Mouse (Mus musculus) midbrain, embryonic 13.5 days (tissue): ENCODE results near the gene Bdkrb1. TPM values are rescaled to one million over a fixed set of nuclear protein-coding genes. Genes with fewer than 3 reads are reported as not detected.

ENCODE experiments used
- ATAC-seq: fragments of 200-750 bp; cut with Nextera tagmentation; 2 replicates; pipeline ENCODE4 v1.8.0; 2017; ENCODE audit warnings: mild to moderate bottlenecking, moderate TSS enrichment, moderate library complexity
- H3K27ac ChIP-seq: fragments of 300-500 bp; sonication (generic); 2 replicates; pipeline ENCODE4 v1.5.1; 2015; ENCODE audit warnings: inconsistent platforms, mild to moderate bottlenecking, moderate library complexity
- H3K27me3 ChIP-seq: fragments of 300-500 bp; sonication (generic); 2 replicates; pipeline ENCODE4 v1.6.1; 2015; ENCODE audit warnings: mild to moderate bottlenecking, inconsistent platforms
- H3K36me3 ChIP-seq: fragments of 300-500 bp; sonication (generic); 2 replicates; pipeline ENCODE4 v1.6.1; 2015; ENCODE audit warnings: mild to moderate bottlenecking, inconsistent platforms
- H3K4me1 ChIP-seq: fragments of 300-500 bp; sonication (generic); replicated peaks from 2 replicates; pipeline ENCODE4 v1.6.1; 2015; ENCODE audit warnings: inconsistent platforms
- H3K4me2 ChIP-seq: fragments of 300-500 bp; sonication (generic); replicated peaks from 2 replicates; pipeline ENCODE4 v1.6.1; 2015; ENCODE audit warnings: moderate library complexity, mild to moderate bottlenecking, inconsistent platforms
- H3K4me3 ChIP-seq: fragments of 300-500 bp; sonication (generic); replicated peaks from 2 replicates; pipeline ENCODE4 v1.5.1; 2015; ENCODE audit warnings: mild to moderate bottlenecking, inconsistent platforms
- H3K9ac ChIP-seq: fragments of 300-500 bp; sonication (generic); replicated peaks from 2 replicates; pipeline ENCODE4 v1.6.1; 2015; ENCODE audit warnings: mild to moderate bottlenecking, inconsistent platforms
- H3K9me3 ChIP-seq: fragments of 300-500 bp; sonication (generic); 2 replicates; pipeline ENCODE4 v1.6.1; 2016; ENCODE audit warnings: mild to moderate bottlenecking, inconsistent platforms
- WGBS: fragments of 180-500 bp; shearing (Covaris S2); methylation state at CpG from one replicate; pipeline ENCODE4 v1.1.7; 2015; 5-methylcytosine and 5-hydroxymethylcytosine counted together
- polyA plus RNA-seq: library from polyadenylated mRNA; unstranded; fragments of >200 nt; fragmentation: Nextera tagmentation; extraction: Ambion mirVana; gene quantifications from 2 replicates; pipeline ENCODE4 v1.2.1, GENCODE M21; 2015

The Bdkrb1 gene
- 0.12 TPM in 1 of 2 replicates, not detected in the other for polyA plus RNA-seq

GRCm38 (mm10) chr12:105602581-105603210 is at the start of gene Bdkrb1:
Gene Bdkrb1 (plus strand): TSS chr12:105603085.
- Histone ChIP-seq H3K4me3 (no peak within 1 kb of the TSS), H3K27me3 (peaks cover 7% of the 10 kb centered on the region; the same call in 1 of the 2 replicates), H3K27ac (no peak within 1 kb of the TSS), H3K4me1 (peaks cover 25% of the 10 kb centered on the region), H3K4me2 (no peak within 1 kb of the TSS), H3K9me3 (no peaks in the 10 kb centered on the region), H3K36me3 (no peaks in the 10 kb centered on the region), H3K9ac (no peak within 1 kb of the TSS)
- 90% methylated on average over 11 of the region's 11 CpGs for WGBS
- ATAC-seq = no peak

DNA sequence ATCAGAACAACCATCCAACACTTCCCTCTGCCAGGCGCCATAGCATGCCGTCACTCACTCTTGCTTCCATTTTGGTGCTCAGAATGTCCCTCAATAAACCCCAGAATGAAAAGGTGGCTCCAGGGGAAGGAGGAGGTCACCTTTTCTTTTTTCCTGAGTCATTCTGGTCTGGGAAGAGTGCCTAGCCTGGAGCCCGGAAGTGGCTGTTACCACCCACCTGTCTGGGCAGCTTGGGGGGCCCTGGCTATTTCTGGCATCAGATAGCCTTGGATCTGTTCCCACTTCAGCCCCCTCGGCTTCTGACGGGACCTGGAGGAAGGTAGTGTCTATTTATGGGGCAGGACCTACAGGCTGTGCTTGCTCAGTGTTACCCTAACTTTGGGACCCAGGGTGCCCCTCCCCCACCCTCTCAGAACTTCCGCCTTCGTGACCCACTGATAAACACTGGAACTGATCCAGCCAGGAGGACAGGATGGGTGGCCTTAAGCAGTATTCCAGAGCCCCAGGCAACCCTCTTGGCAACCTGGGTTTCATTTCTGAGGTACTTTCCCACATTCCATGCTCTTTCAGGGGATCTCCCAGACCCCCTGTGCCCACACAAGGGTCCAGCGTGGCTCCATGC is 48.6 kb upstream of the Bdkrb1 start:
- H3K4me2 ChIP-seq = no peak overlapping the region
- no peaks in the 10 kb centered on the region for H3K27me3 ChIP-seq
- no peak overlapping the region for H3K27ac ChIP-seq
- 87% methylated on average over 8 of the region's 8 CpGs for WGBS
- H3K9ac ChIP-seq = no peak overlapping the region
- no peaks in the 10 kb centered on the region for H3K36me3 ChIP-seq
- H3K4me1 ChIP-seq = 0 out of 2 replicates have a peak, but pooled peaks cover 5% of the 10 kb centered on the region
- H3K4me3 ChIP-seq = no peak overlapping the region
- ATAC-seq = no peak
- H3K9me3 ChIP-seq = no peaks in the 10 kb centered on the region

GRCm38 (mm10) chr12:105555172-105555571 is 47.7 kb upstream of the Bdkrb1 start:
- Histone ChIP-seq H3K27ac (no peak overlapping the region), H3K9ac (no peak overlapping the region), H3K27me3 (no peaks in the 10 kb centered on the region), H3K4me1 (0 out of 2 replicates have a peak, but pooled peaks cover 5% of the 10 kb centered on the region), H3K9me3 (no peaks in the 10 kb centered on the region), H3K4me2 (no peak overlapping the region), H3K36me3 (no peaks in the 10 kb centered on the region), H3K4me3 (no peak overlapping the region)
- ATAC-seq = no peak
- WGBS = 83% methylated on average over 5 of the region's 5 CpGs

DNA sequence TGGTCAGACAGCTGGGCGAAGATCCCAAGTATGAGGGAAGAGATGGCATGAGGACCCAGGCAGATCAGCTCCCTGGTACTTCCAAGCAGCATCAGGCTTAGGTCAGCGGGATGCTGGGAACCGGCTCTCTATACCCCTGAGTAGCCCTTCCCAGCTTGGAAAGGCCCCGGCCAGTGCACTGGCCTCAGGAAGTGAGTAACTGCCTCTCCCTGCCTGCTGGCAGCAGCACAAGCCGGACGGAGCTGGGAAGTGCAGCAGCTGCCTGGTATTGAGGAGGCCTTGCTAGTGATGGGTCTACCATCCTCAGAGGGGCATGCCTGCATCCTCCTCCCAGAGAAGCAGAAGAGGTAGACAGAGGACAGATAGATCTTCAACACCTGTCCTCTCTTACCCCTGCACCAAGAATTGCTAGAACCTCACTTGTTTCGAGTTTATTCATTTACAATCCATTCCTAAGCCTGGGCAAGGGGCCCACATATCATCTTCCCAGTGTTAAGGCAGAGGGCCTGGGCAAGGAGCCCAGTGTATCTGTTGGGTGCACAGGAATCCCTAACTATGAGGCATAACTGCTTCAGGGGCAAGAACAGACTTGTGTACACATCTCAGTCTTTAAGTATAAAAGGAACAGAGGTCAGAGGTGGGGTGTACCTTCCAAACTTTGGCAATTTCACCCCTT is 45.5 kb upstream of the Bdkrb1 start:
- WGBS = 79% methylated on average over 7 of the region's 7 CpGs
- H3K27ac ChIP-seq = no peak overlapping the region
- H3K27me3 ChIP-seq = peaks cover 21% of the 10 kb centered on the region
- H3K4me1 ChIP-seq = peaks cover 9% of the 10 kb centered on the region; the same call in 1 of the 2 replicates
- H3K4me3 ChIP-seq = no peak overlapping the region
- no peak overlapping the region for H3K4me2 ChIP-seq
- H3K36me3 ChIP-seq = no peaks in the 10 kb centered on the region
- H3K9ac ChIP-seq = no peak overlapping the region
- H3K9me3 ChIP-seq = no peaks in the 10 kb centered on the region
- ATAC-seq = no peak

DNA sequence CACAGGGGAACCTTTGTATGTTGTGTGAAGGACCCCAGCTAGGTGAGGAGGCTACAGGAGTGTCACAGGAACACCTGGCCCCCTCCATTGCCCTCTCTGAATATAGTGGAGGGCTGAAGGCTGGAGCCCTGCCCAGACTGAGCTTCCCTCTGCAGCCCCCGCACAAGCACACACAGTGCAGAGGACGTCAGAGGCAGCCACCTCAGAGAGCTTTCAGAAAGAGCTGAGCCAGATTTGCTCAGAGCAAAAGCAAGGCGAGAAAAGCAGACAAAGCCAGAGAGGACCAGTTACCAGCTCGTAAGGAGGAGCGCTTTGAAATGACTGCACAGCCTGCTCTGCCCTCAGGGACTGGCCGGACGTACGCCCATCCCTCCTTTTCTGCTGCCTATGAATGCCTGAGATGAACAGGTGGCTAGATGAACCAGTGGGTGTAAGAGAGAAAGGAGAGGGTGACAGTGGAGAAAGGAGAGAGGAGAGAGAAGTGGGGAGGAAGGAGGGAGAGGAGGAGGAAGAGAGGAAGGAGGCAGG is 41.8 kb upstream of the Bdkrb1 start:
- H3K27ac ChIP-seq = no peak overlapping the region
- no peaks in the 10 kb centered on the region for H3K36me3 ChIP-seq
- peaks cover 49% of the 10 kb centered on the region for H3K27me3 ChIP-seq
- H3K4me1 ChIP-seq = peaks cover 27% of the 10 kb centered on the region
- H3K4me3 ChIP-seq = no peak overlapping the region
- H3K9ac ChIP-seq = no peak overlapping the region
- H3K9me3 ChIP-seq = no peaks in the 10 kb centered on the region
- WGBS = 56% methylated on average over 8 of the region's 8 CpGs
- H3K4me2 ChIP-seq = no peak overlapping the region
- ATAC-seq = no peak

DNA sequence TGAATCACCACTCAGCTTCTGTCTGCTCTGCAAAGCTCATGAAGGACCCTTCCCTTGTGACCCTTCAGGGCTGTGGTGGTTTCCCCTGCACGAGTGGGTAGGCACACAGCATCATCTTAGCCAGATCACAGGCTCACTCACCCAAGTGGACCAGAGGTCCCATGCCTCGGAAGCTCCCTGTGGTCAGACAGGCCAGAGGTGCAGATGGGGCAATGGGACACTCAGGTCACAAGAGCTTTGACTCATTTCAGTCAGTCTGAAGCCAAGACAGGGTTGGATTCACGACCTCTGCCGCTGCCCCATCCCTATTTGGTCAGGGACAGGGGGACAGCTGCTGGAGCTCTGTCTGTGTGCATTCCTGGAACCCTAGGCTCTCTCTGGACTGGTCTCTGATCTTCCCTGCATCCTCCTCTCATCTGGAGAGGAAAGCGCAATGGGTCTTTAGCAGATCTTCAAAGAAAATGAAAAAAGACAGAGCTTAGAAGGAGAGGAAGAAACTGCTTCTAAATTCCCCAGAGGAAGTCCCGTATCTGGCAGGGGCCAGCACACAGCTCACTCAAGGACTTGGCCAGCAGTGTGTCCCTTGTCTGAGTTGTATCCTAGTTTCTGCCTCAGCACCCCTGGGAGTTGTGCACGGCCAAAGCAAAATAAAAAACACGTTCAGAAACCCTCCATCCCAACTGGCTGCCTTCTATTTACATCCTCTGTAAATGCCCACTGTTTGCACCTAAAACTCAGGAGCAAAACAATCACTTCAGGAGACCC is 40.6 kb upstream of the Bdkrb1 start:
- H3K4me3 ChIP-seq = peak overlapping the region; percentile 35
- H3K4me2 ChIP-seq = peak overlapping the region; percentile 65
- no peaks in the 10 kb centered on the region for H3K9me3 ChIP-seq
- H3K27ac ChIP-seq = no peak overlapping the region
- WGBS = 33% methylated on average over 8 of the region's 8 CpGs
- ATAC-seq = no peak
- no peaks in the 10 kb centered on the region for H3K36me3 ChIP-seq
- peaks cover 49% of the 10 kb centered on the region for H3K27me3 ChIP-seq
- no peak overlapping the region for H3K9ac ChIP-seq
- peaks cover 23% of the 10 kb centered on the region for H3K4me1 ChIP-seq

- H3K4me1 ChIP-seq = peaks cover 23% of the 10 kb centered on the region
- H3K36me3 ChIP-seq = no peaks in the 10 kb centered on the region
- no peak within 1 kb of the TSS for H3K27ac ChIP-seq
- H3K9ac ChIP-seq = peak within 1 kb of the TSS; percentile 39
- 2% methylated on average over 25 of the region's 25 CpGs for WGBS
- H3K27me3 ChIP-seq = peaks cover 49% of the 10 kb centered on the region
- H3K4me2 ChIP-seq = peak within 1 kb of the TSS; percentile 65
- peak within 1 kb of the TSS; percentile 35 for H3K4me3 ChIP-seq
- H3K9me3 ChIP-seq = no peaks in the 10 kb centered on the region
- ATAC-seq = peak; percentile 69
Measured at GRCm38 (mm10) chr12:105562936-105563680, 39.8 kb upstream of the Bdkrb1 start, which contains the start of gene Bdkrb2. Gene Bdkrb2 (plus strand): TSS chr12:105563226.

DNA sequence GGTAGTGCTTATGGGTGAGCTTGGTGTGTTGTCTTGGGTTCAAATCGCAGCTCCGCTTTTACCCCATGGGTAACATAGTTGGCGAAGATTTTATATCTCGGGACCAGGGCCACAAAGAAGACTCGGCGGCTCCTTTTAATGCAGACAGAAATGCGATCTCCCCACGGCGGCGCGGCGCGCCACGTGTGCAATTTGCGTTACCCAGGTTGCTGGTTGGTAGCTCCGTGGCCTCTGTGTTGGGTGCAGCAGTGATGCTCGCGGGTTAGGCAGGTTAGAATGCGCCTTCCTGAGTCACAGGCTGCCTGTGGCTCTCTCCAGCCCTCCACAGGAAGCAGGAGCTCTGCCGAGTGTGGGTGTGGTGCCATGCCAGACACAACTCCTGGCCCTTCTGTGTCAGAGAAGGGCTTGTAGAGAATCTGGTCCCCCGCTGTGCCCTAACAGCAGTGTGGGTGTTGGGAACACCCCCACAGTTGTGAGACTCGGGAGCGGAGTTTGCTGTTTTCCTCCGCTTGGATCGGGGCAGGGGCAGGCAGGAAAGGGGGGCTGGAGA is 39.1 kb upstream of the Bdkrb1 start:
- ATAC-seq = no peak
- Histone ChIP-seq H3K4me2 (peak overlapping the region; percentile 65), H3K27me3 (peaks cover 49% of the 10 kb centered on the region), H3K4me1 (peaks cover 23% of the 10 kb centered on the region), H3K9ac (peak overlapping the region; percentile 39; the same call in 1 of the 2 replicates), H3K9me3 (no peaks in the 10 kb centered on the region), H3K27ac (no peak overlapping the region), H3K36me3 (no peaks in the 10 kb centered on the region), H3K4me3 (peak overlapping the region; percentile 35)
- 9% methylated on average over 25 of the region's 25 CpGs for WGBS

- no peak overlapping the region for H3K27ac ChIP-seq
- H3K4me1 ChIP-seq = peaks cover 23% of the 10 kb centered on the region
- peaks cover 49% of the 10 kb centered on the region for H3K27me3 ChIP-seq
- no peaks in the 10 kb centered on the region for H3K36me3 ChIP-seq
- ATAC-seq = no peak
- WGBS = 80% methylated on average over 5 of the region's 5 CpGs
- H3K4me2 ChIP-seq = no peak overlapping the region
- H3K9ac ChIP-seq = no peak overlapping the region
- no peaks in the 10 kb centered on the region for H3K9me3 ChIP-seq
- H3K4me3 ChIP-seq = no peak overlapping the region
Measured at GRCm38 (mm10) chr12:105565221-105565620, 37.7 kb upstream of the Bdkrb1 start.

DNA sequence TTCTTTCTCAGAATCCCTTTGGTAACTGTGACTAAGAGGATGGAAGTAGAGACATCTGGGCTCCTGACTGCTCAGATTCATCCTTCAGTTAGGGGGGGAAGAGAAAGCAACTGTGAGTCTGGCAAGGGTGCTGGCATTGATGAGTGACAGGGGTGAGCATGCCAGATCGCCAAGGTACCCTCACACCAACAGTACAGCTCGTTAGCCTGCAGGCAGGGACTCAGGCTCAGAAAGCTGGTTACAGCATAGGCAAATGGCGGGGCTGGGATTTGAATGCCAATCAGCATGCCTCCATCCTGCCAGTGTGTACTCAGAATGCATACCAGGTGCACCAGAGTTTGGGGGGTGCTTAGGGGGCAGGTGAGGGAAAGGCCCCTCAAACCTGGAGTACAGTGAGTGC is 31.0 kb upstream of the Bdkrb1 start:
- Histone ChIP-seq H3K36me3 (no peaks in the 10 kb centered on the region), H3K9ac (no peak overlapping the region), H3K27ac (no peak overlapping the region), H3K9me3 (no peaks in the 10 kb centered on the region), H3K4me1 (no peaks in the 10 kb centered on the region), H3K27me3 (no peaks in the 10 kb centered on the region), H3K4me3 (no peak overlapping the region), H3K4me2 (no peak overlapping the region)
- 62% methylated on average over 3 of the region's 3 CpGs for WGBS
- no peak for ATAC-seq

GRCm38 (mm10) chr12:105572622-105573021 is 30.3 kb upstream of the Bdkrb1 start:
- 81% methylated on average over 2 of the region's 2 CpGs for WGBS
- no peak overlapping the region for H3K27ac ChIP-seq

More at GRCm38 (mm10) chr12:105572622-105573021, 30.3 kb upstream of the Bdkrb1 start:
- Histone ChIP-seq H3K4me2 (no peak overlapping the region), H3K9ac (no peak overlapping the region), H3K27me3 (no peaks in the 10 kb centered on the region), H3K4me1 (no peaks in the 10 kb centered on the region), H3K4me3 (no peak overlapping the region), H3K9me3 (no peaks in the 10 kb centered on the region), H3K36me3 (no peaks in the 10 kb centered on the region)
- no peak for ATAC-seq
